Mouse (Mus musculus) skeletal muscle tissue, adult 2 months (tissue): ENCODE measurements around the gene Fam107a.
A peak's percentile ranks its signal among the peaks of the same experiment; 100 is the strongest.

Source experiments
- DNase-seq: peaks from one replicate; pipeline ENCODE4 v3.0.0-alpha.2; 2012; ENCODE audit warnings: low read depth, low spot score

Gene Fam107a

GRCm38 (mm10) chr14:8317194-8318097, at the start of gene Fam107a:
Fam107a (minus strand) TSS chr14:8318023.
- DNase-seq = no peak

DNA sequence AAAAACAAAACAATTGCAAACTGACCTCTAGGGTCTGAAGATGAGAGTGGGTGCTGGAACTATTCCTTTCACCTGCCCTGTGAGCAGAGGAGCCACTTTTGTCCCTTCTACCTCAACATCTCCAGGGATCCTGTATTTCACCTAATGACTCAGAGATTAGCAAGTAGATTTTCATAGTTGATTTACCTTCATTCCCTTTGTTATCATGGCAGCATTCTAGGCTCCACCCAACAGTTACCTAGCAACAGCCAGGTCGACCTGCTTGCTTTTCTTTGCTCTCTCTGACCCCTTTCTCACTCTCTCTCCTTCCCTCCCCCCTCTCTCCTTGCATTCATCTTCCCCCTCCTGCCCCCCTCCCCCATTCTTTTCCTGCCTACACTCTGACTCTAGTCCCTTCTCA, 49.3 kb upstream of the Fam107a start:
- DNase-seq = no peak

DNA sequence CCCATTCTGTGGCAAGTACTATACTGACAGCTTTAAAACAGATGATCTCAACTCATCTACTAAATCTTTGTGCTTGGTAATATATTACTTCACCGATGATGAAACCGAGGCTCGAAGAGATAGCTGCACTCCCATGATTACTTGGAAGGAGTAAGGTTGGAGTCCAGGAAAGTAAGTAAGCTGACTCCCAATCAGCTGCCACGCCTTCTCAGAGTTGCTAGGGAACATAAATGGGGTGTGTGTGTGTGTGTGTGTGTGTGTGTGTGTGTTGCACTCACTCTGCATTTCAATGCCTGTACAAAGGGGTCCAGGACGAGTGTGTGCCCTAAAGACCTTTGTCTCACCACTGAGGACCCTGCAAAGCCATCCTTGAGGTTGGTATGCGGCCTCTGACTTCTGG, 48.0 kb upstream of the Fam107a start:
- no peak for DNase-seq

DNA sequence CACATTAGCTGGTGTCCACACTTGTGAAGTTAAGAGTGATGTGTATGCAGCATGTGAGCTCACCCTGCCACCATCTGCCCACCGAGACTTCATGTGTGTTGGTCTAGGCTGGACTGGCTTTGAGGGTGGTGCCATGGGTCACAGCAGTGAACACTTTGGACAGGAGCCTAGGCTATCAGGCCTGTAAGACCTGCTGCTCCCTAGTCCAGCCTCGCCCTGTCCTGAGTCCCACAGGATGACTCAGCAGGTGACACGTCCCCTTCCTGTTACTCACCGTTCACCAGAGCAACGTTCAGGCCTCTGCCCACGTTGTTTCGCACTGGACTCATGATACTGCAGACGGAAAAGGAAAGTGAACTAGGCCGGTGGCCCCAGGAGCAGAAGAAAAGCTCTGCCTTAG, 39.0 kb upstream of the Fam107a start:
- DNase-seq = no peak

DNA sequence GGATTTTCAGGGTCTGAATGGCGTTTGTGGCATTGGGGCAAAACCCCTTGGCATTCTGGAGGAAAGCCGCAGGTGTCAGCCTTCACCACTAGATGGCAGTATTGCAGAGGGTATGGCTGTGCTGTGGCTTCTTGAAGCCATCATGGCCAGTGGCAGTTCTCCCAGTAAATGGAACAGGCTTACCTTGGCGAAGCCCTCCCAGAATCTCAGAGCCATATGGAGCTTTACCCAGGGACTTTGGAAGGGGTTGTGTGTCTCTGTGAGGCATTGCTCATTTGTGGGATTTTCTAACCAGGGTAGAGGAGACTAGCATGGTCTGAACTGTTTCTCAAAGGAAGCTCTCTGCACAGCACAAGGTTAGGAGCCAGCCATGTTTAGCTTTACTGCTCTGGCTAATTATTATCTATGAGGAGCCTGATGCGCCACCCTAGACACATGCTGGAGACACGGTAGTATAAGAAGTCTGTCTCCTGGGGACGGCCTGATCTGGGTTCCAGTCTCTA, 38.2 kb upstream of the Fam107a start:
- DNase-seq = peak; percentile 60

DNA sequence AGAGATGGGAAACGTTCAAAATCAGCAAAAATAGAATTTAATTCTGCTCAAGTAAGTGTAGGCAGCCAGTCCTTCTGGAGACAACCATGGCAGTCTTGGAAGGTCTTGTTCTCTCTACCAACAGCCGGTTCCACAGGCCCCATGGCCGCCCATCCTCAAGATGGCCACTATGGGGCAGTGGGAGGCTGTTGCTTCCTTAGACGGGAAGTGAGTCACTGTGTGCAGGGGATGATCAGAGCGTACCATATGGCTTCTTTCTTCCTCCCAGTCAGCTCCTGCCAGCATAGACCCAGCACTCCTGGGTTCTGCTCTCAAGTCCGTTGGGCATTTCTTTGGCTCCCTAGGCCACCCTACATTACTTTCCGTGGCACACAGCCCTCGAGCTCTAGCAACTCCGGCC, 31.1 kb upstream of the Fam107a start:
- DNase-seq = no peak

DNA sequence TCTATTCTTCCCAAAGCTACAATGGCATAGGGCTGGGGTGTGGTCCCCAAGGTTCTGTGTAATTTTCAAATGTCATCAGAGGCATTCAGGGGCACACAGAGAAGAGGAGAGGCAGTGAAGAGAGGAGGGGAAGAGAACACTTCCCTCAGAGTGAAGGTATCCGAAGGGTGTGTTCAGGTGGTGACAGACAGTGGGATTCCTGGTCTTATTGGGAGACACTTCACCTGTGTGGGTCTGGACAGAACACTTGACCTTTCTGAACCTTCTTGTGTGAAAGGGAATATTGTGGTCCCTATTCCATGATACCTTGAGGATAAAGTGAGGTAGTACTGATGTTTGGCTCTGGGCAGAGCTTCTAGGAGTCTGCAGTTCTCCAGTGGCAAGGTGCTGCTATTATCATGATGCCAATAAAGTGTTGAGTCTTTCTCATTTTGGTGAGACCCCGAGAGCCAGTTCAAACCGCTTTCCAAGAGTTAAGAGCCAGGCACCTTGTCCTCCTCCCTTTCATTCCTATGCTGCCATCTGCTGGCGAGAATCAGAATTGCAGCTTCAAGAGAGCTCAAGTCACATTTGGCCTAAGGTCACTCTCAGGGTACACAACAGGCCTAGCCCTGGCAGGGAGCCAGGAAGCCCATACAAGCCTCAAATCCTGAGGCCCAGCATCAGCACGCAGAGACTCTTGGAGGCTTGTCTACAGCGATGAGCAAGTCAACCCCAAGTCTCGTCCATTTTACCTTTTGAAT, 28.6 kb upstream of the Fam107a start:
- DNase-seq = peak; percentile 73

- DNase-seq = no peak
Observed at GRCm38 (mm10) chr14:8345566-8345965, 27.7 kb upstream of the Fam107a start.

DNA sequence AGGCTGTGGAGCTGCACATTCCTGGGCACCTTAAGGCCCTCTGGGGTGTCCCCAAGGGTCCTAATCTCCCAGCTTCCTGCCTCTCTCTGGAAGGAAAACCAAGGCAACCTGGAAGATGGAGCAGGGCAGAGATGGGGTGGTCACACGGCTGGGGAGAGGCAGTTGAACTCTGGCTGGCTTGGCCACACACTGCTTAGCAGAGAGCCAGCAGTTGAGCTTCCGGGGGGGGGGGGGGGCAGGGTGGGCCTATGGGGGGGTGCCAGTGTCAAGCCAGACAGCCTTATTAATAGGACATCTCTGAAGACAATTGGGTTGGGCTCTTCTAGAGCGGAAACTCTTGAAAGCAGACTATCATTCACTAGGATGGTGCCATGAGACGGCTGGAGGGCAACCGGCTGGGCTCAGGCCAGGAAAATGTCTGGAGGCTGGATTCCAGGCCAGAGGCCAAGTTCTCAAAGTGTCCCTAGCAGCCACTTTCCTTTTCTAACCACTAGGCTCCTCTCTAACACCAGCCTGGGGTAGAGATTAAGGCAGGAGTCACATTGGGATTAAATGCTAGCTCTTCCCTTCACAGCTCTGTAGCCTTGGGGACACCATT, 24.8 kb upstream of the Fam107a start:
- peak; percentile 36 for DNase-seq

DNA sequence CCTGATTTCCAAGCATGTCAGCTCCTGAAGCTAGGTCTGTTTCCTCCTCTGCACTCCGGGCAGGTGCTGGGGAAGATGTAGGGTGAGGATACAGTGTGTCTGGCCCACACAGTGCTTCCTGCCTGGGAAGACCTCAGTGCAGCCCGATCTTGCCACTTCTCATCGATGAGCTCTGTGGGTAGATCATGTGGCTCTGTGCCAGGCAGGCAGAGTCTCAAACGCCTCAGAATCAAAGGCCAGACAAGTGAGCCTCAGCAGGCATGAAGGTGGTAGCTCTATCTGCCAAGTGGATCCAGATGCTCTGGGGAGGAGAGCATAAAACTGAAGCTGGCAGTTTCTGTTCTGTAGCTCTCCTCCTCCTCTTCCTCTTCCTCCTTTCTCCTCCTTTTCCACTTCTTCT, 22.4 kb upstream of the Fam107a start:
- DNase-seq = no peak

DNA sequence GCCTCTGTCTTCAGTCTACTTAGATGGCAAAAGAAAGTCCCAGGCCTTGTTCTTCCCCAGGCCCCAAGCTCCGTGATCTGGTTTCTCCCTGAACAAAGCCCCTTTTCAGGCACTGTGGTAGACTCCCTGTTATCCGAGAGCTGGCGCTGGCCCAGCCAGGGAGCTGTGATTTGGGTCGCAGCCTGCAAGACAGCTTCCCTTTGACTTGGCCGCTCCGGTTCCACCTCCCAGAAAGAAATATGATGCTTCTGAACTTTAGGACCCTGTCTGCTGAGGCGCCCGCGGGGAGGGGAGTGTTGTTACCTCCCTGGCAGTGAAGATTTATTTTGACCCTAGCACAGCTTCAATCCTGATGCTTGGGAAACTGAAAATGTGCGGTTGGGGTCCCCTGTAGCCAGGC, 18.1 kb upstream of the Fam107a start:
- DNase-seq = peak; percentile 36

- peak; percentile 15 for DNase-seq
Observed at GRCm38 (mm10) chr14:8334511-8334910, 16.7 kb upstream of the Fam107a start.

DNA sequence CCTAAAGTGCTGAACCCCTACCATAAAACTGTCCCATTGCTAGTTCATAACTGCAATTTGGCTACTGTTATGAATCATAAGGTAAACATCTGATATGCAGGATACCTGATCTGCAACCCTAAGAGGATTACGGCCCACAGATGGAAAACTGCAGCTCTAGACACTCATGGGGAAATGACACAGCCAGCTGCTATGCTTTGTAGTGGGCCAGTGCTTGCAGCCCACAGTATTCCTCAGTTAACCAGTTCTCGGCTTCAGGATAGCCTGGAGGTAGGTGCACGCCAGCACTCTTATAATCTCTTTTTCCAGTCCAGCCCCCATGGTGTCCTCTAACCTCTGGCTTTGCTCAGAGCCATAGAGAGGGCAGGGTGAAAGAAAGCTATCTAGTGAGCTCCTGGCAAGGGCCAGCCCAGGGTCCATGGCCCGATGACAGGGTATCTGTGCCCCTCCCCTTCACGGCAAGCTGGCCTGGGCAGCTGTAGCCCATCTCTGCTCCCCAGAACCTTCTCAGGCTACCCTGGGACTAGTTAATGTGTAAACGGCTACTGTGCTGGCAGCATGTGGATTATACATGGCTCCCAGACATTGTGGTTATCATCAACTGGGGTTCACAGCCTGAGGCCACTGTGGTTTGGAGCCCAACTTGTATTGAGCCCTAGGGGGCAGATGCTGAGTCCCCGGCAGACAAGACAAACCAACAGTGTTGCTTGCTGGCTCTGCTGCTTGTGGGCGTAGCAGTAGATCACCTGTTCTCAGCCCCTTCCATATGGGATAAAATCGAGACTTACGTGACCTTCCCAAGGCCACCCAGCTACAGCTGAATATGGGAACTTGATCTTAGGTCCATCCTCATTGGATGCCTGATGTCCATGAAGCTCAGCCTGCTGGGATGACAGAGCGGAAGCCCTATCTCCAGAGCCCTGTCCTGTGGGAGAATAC, 14.8 kb upstream of the Fam107a start:
- DNase-seq = no peak

DNA sequence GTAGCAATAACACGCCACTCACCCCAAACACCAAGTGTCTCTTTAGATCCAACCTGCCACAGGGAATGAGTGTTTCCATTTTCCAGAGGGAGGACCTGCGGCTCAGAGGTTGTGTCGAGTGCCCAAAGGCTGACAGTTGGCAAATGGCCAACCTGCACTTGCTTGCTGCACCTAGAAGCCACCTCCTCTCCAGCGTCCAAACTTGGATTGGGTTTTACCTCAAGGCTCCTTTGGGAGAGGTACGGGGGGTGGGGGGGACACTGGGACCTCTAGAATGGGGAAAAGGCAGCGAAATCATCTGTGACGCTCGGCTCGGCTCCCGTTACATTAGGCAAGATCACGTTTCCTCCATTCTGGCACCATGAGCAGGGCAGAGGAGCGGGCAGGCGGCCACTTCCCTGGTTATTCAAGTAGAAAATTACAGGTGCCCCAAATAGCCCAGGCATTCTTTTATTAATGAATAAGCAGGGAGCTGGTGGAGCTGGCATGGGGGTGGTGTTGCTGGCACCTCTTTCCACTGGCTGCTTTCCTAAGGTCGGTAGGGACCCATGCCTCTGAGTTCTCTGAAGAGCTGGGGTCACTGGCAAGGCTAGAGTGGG, 13.6 kb upstream of the Fam107a start:
- peak; percentile 24 for DNase-seq

- no peak for DNase-seq
Observed at GRCm38 (mm10) chr14:8330390-8330789, 12.6 kb upstream of the Fam107a start.

DNA sequence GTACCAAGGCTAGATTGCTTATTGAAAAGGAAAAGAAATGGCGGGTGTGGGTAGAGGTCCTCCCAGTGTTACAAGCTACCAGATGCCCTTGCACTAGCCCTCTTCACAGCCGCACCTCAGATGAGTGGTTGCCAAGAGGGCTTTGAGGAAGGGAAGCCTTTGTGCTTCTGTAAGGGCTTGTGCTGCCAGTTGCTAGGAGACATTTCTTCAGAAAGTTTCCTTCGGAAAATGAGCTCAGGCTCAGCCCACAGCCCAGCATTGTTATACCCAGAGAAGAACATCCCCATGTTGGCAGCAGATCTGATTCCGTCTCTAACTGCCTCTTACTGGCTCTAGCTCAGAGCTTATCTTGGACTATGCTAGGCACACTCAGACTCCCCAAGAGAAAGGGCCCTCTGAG, 11.7 kb upstream of the Fam107a start:
- no peak for DNase-seq

GRCm38 (mm10) chr14:8327371-8327770, 9.5 kb upstream of the Fam107a start:
- peak; percentile 38 for DNase-seq

- DNase-seq = no peak
Observed at GRCm38 (mm10) chr14:8326961-8327360, 9.1 kb upstream of the Fam107a start.

GRCm38 (mm10) chr14:8325746-8326145, 7.9 kb upstream of the Fam107a start:
- no peak for DNase-seq

DNA sequence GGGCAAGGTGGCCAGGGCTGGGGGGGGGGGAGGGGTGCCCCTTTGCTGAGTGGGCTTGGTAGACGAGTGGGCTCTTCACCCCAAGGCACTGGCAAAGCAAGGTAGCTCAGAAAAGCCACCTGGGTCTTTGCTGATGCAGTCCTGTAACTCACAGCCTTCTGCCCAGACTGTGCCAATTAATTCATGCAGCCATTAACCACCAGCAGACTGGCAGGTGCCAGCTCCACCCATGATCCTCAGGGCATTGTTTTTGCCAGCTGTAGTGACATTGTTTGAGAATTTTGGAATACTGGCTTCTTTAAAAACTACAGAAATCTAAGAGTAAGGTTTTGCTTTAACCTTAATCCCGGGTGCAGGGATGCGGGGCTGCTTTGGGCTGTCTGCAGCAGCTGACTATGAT, 2.7 kb upstream of the Fam107a start:
- DNase-seq = no peak
